ENCODE assay signal across 12 mouse cellular contexts in genomic region chr2:75706435-75706834, GRCm38 (mm10). TPM values are rescaled to one million over a fixed set of nuclear protein-coding genes. Genes with fewer than 3 reads are reported as not detected.
DNase-seq lines count a peak whose midpoint lies in the region; ATAC-seq and TF ChIP-seq lines count a peak whose summit lies in the region.
"Had no signal": no experiment of that assay in that cellular context is flagged by ENCODE, and none has a peak within 500 bp of the region (broad histone marks: within the 10 kb centered on the region; RNA-seq: fewer than 3 reads in every experiment).

No protein-coding gene starts in this region.

- in situ Hi-C loops in CH12.LX (cut with MboI; ENCODE audit: low pct_ligation_motif_present, low pct_unique_long_range_greater_than_20kb, low sequenced_read_pairs): loop anchor here (10.0 kb wide), 1 partner anchor 58 kb away; no protein-coding TSS in a partner anchor

- H3K79me2 ChIP-seq in CH12.LX (replicated peaks; ENCODE audit: control insufficient read depth, extremely low read depth, insufficient read depth, poor library complexity, severe bottlenecking): peaks cover 23% of the 10 kb centered on the region

- dilution Hi-C loops in CH12.LX (cut with MboI; ENCODE audit: extremely low pct_ligation_motif_present, extremely low pct_unique_long_range_greater_than_20kb, low sequenced_read_pairs): no loop called here

- TF ChIP-seq CTCF in CH12.LX (conservative IDR thresholded peaks at IDR 0.05 in 1 of 2, IDR thresholded peaks at IDR 0.05 in 1 of 2; ENCODE audit: low read depth in 2 of 2, low read length in 2 of 2): no peak

- TF ChIP-seq RAD21 in CH12.LX (IDR thresholded peaks at IDR 0.05; ENCODE audit: low read depth, low read length): no peak

- 55% methylated on average over 5 of the region's 5 CpGs for WGBS in forebrain, embryonic 12.5 days
- WGBS in forebrain, embryonic 15.5 days: 41% methylated on average over 5 of the region's 5 CpGs
- WGBS in kidney, embryonic 16.5 days: 63% methylated on average over 5 of the region's 5 CpGs
- 67% methylated on average over 5 of the region's 5 CpGs for WGBS in kidney, embryonic 14.5 days
- 52% methylated on average over 5 of the region's 5 CpGs for WGBS in liver, embryonic 15.5 days (ENCODE audit: insufficient replicate concordance)

- H3K9me3 ChIP-seq in forebrain, embryonic 12.5 days: no peaks in the 10 kb centered on the region
- no peaks in the 10 kb centered on the region for H3K9me3 ChIP-seq in forebrain, embryonic 15.5 days
- H3K9me3 ChIP-seq in kidney, embryonic 16.5 days (ENCODE audit: low read length): peaks cover 5% of the 10 kb centered on the region
- 0 out of 2 replicates have a peak, but pooled peaks cover 2% of the 10 kb centered on the region for H3K9me3 ChIP-seq in kidney, embryonic 14.5 days (ENCODE audit: control insufficient read depth, low read length)
- H3K9me3 ChIP-seq in CH12.LX (replicated peaks; ENCODE audit: low read length): peaks cover 8% of the 10 kb centered on the region
- no peaks in the 10 kb centered on the region for H3K9me3 ChIP-seq in liver, embryonic 15.5 days (replicated peaks)

- H3K4me3 ChIP-seq in forebrain, embryonic 12.5 days (replicated peaks): no peak overlapping the region
- no peak overlapping the region for H3K4me3 ChIP-seq in forebrain, embryonic 15.5 days
- no peak overlapping the region for H3K4me3 ChIP-seq in kidney, embryonic 16.5 days (ENCODE audit: low read length)
- H3K4me3 ChIP-seq in kidney, embryonic 14.5 days (ENCODE audit: low read length): no peak overlapping the region
- H3K4me3 ChIP-seq in CH12.LX (replicated peaks in 1 of 3; ENCODE audit: low read depth in 2 of 3, low read length in 2 of 3, poor library complexity in 1 of 3): peak overlapping the region in 1 of 3 experiments; percentile 33
- peak overlapping the region; percentile 32; the same call in 1 of the 2 replicates for H3K4me3 ChIP-seq in liver, embryonic 15.5 days (replicated peaks)
- H3K4me3 ChIP-seq: midbrain, embryonic 10.5 days had no signal

- no peak for DNase-seq in CH12.LX (ENCODE audit: extremely low read depth)
- DNase-seq in urinary bladder, postnatal 10 days (ENCODE audit: low spot score): no peak
- DNase-seq in testis, postnatal 10 days (ENCODE audit: low spot score): no peak
- DNase-seq: B cell, adult 2 months; cerebellum, postnatal 14 days; kidney, adult 9 months had no signal

- 0 out of 2 replicates have a peak, but pooled peaks have one; percentile 35 for TF ChIP-seq EP300 in CH12.LX (IDR thresholded peaks at IDR 0.05; ENCODE audit: low read length)

- no peaks in the 10 kb centered on the region for H3K27me3 ChIP-seq in forebrain, embryonic 12.5 days
- no peaks in the 10 kb centered on the region for H3K27me3 ChIP-seq in forebrain, embryonic 15.5 days
- no peaks in the 10 kb centered on the region for H3K27me3 ChIP-seq in kidney, embryonic 16.5 days (ENCODE audit: insufficient read depth, low read length)
- H3K27me3 ChIP-seq in kidney, embryonic 14.5 days (ENCODE audit: control insufficient read depth, insufficient read depth, low read length): no peaks in the 10 kb centered on the region
- H3K27me3 ChIP-seq in CH12.LX (replicated peaks): no peaks in the 10 kb centered on the region
- H3K27me3 ChIP-seq in liver, embryonic 15.5 days: no peaks in the 10 kb centered on the region

- 0 out of 2 replicates have a peak, but pooled peaks have one; percentile 32 for TF ChIP-seq POLR2A in CH12.LX (IDR thresholded peaks at IDR 0.05; ENCODE audit: low read depth, low read length)

- no peaks in the 10 kb centered on the region for H3K36me3 ChIP-seq in forebrain, embryonic 12.5 days (replicated peaks)
- H3K36me3 ChIP-seq in forebrain, embryonic 15.5 days: no peaks in the 10 kb centered on the region
- 0 out of 2 replicates have a peak, but pooled peaks cover 5% of the 10 kb centered on the region for H3K36me3 ChIP-seq in kidney, embryonic 16.5 days (ENCODE audit: insufficient read depth, low read length)
- no peaks in the 10 kb centered on the region for H3K36me3 ChIP-seq in kidney, embryonic 14.5 days (ENCODE audit: control insufficient read depth, insufficient read depth, low read length)
- H3K36me3 ChIP-seq in CH12.LX (replicated peaks in 1 of 2; ENCODE audit: control insufficient read depth in 1 of 2, insufficient read depth in 1 of 2, low read length in 1 of 2): peaks cover 0 to 11% of the 10 kb centered on the region in 2 experiments
- peaks cover 5% of the 10 kb centered on the region; the same call in 1 of the 2 replicates for H3K36me3 ChIP-seq in liver, embryonic 15.5 days (replicated peaks)
- H3K36me3 ChIP-seq: midbrain, embryonic 10.5 days had no signal

- H3K9ac ChIP-seq in forebrain, embryonic 12.5 days: no peak overlapping the region
- H3K9ac ChIP-seq in forebrain, embryonic 15.5 days (replicated peaks): no peak overlapping the region
- no peak overlapping the region for H3K9ac ChIP-seq in kidney, embryonic 16.5 days (replicated peaks; ENCODE audit: low read length)
- H3K9ac ChIP-seq in kidney, embryonic 14.5 days (ENCODE audit: low read depth, low read length): no peak overlapping the region
- peak overlapping the region; percentile 43; the same call in 1 of the 2 replicates for H3K9ac ChIP-seq in CH12.LX (ENCODE audit: insufficient read depth, low read depth)
- H3K9ac ChIP-seq in liver, embryonic 15.5 days: peak overlapping the region; percentile 39; the same call in 1 of the 2 replicates

- no peak for ATAC-seq in forebrain, embryonic 12.5 days (ENCODE audit: low FRiP score)
- ATAC-seq in forebrain, embryonic 15.5 days (replicated peaks): no peak
- ATAC-seq in kidney, embryonic 16.5 days (ENCODE audit: low FRiP score, low TSS enrichment): no peak
- no peak for ATAC-seq in kidney, embryonic 14.5 days (ENCODE audit: low FRiP score, low TSS enrichment)
- ATAC-seq in liver, embryonic 15.5 days (ENCODE audit: insufficient read depth): no peak

- peaks cover 30% of the 10 kb centered on the region for H3K4me1 ChIP-seq in forebrain, embryonic 12.5 days
- H3K4me1 ChIP-seq in forebrain, embryonic 15.5 days: peaks cover 33% of the 10 kb centered on the region
- H3K4me1 ChIP-seq in kidney, embryonic 16.5 days (ENCODE audit: insufficient read depth, low read length): peaks cover 38% of the 10 kb centered on the region
- H3K4me1 ChIP-seq in kidney, embryonic 14.5 days (ENCODE audit: control insufficient read depth, insufficient read depth, low read length): peaks cover 15% of the 10 kb centered on the region
- H3K4me1 ChIP-seq in CH12.LX (ENCODE audit: control insufficient read depth in 1 of 2, insufficient read depth in 2 of 2): peaks cover 0 to 32% of the 10 kb centered on the region in 2 experiments; a peak in 3 of 4 replicates
- peaks cover 47% of the 10 kb centered on the region for H3K4me1 ChIP-seq in liver, embryonic 15.5 days (replicated peaks)

- 0 out of 2 replicates have a peak overlapping the region, but pooled peaks have one; percentile 27 for H3K27ac ChIP-seq in forebrain, embryonic 12.5 days
- H3K27ac ChIP-seq in forebrain, embryonic 15.5 days (replicated peaks): no peak overlapping the region
- peak overlapping the region; percentile 38; the same call in 1 of the 2 replicates for H3K27ac ChIP-seq in kidney, embryonic 16.5 days (ENCODE audit: low read length)
- no peak overlapping the region for H3K27ac ChIP-seq in kidney, embryonic 14.5 days (ENCODE audit: low read depth, low read length)
- peak overlapping the region; percentile 33; the same call in 1 of the 2 replicates for H3K27ac ChIP-seq in CH12.LX (ENCODE audit: insufficient read depth, low read depth)
- peak overlapping the region; percentile 100 for H3K27ac ChIP-seq in liver, embryonic 15.5 days (replicated peaks)
- H3K27ac ChIP-seq: midbrain, embryonic 10.5 days had no signal

- no peak overlapping the region for H3K4me2 ChIP-seq in forebrain, embryonic 12.5 days
- H3K4me2 ChIP-seq in forebrain, embryonic 15.5 days (replicated peaks): no peak overlapping the region
- H3K4me2 ChIP-seq in kidney, embryonic 16.5 days (replicated peaks; ENCODE audit: low read depth, low read length): no peak overlapping the region
- no peak overlapping the region for H3K4me2 ChIP-seq in kidney, embryonic 14.5 days (replicated peaks; ENCODE audit: low read depth, low read length)
- H3K4me2 ChIP-seq in CH12.LX (ENCODE audit: insufficient read depth, low read depth, poor library complexity, severe bottlenecking): peak overlapping the region; percentile 86
- H3K4me2 ChIP-seq in liver, embryonic 15.5 days: peak overlapping the region; percentile 94

TF ChIP-seq in CH12.LX, 34 proteins besides CTCF, POLR2A, EP300 and RAD21 (continues in another document):
- TF ChIP-seq JUND (conservative IDR thresholded peaks at IDR 0.05; ENCODE audit: low read depth, low read length): no peak
- no peak for TF ChIP-seq GABPA (IDR thresholded peaks at IDR 0.05; ENCODE audit: insufficient replicate concordance, low read depth, low read length)
- TF ChIP-seq JUN (IDR thresholded peaks at IDR 0.05; ENCODE audit: insufficient read depth, low read depth, low read length): no peak
- no peak for TF ChIP-seq PAX5 (IDR thresholded peaks at IDR 0.05; ENCODE audit: low read length)
- no peak for TF ChIP-seq UBTF (IDR thresholded peaks at IDR 0.05; ENCODE audit: low read depth, low read length)
- no peak for TF ChIP-seq CHD2 (IDR thresholded peaks at IDR 0.05; ENCODE audit: low read length)
- no peak for TF ChIP-seq SIN3A (IDR thresholded peaks at IDR 0.05; ENCODE audit: low read length)

RNA-seq across cellular contexts. Expression of gene Nfe2l2, which starts 2.0 kb away (rescaled TPM):
- polyA plus RNA-seq in forebrain, embryonic 12.5 days (2016; fragmentation: Nextera tagmentation; extraction: Ambion mirVana): 18.6 and 20.4 TPM in 2 replicates
- 13.3 and 14.3 TPM in 2 replicates for polyA plus RNA-seq in forebrain, embryonic 15.5 days (2015; fragmentation: Nextera tagmentation; extraction: Ambion mirVana)
- 87.7 and 90.7 TPM in 2 replicates for polyA plus RNA-seq in kidney, embryonic 16.5 days (2015; fragmentation: Nextera tagmentation; extraction: Ambion mirVana)
- polyA plus RNA-seq in kidney, embryonic 14.5 days (2014; fragmentation: Nextera tagmentation; extraction: Ambion mirVana): 57.1 and 67.6 TPM in 2 replicates
- total RNA-seq in CH12.LX (2012; rRNA removed): 11.6 and 13.9 TPM in 2 replicates
- total RNA-seq in CH12.LX (2014; rRNA removed): 21.7 and 23.3 TPM in 2 replicates
- 32.6 and 35.5 TPM in 2 replicates for polyA plus RNA-seq in CH12.LX (2012; ENCODE audit: insufficient read length, low read depth)
- 37.1 and 40.7 TPM in 2 replicates for polyA plus RNA-seq in liver, embryonic 15.5 days (2015; fragmentation: Nextera tagmentation; extraction: Ambion mirVana)

RNA-seq across cellular contexts. Expression of gene Hnrnpa3, which starts 47.4 kb away (rescaled TPM):
- 448 and 488 TPM in 2 replicates for polyA plus RNA-seq in forebrain, embryonic 12.5 days (2016; fragmentation: Nextera tagmentation; extraction: Ambion mirVana)
- 256 and 258 TPM in 2 replicates for polyA plus RNA-seq in forebrain, embryonic 15.5 days (2015; fragmentation: Nextera tagmentation; extraction: Ambion mirVana)
- polyA plus RNA-seq in kidney, embryonic 16.5 days (2015; fragmentation: Nextera tagmentation; extraction: Ambion mirVana): 281 and 293 TPM in 2 replicates
- polyA plus RNA-seq in kidney, embryonic 14.5 days (2014; fragmentation: Nextera tagmentation; extraction: Ambion mirVana): 300 and 331 TPM in 2 replicates
- total RNA-seq in CH12.LX (2012; rRNA removed) (83.1 and 105 TPM in 2 replicates), CH12.LX (2014; rRNA removed) (229 and 278 TPM in 2 replicates)
- 373 and 540 TPM in 2 replicates for polyA plus RNA-seq in CH12.LX (2012; ENCODE audit: insufficient read length, low read depth)
- polyA plus RNA-seq in liver, embryonic 15.5 days (2015; fragmentation: Nextera tagmentation; extraction: Ambion mirVana): 96.7 and 101 TPM in 2 replicates

Comparison
In these comparisons a context has a peak if more than half of its experiments do, and no peak if none do; other contexts are left out.
1. H3K27ac ChIP-seq: peak in forebrain, embryonic 12.5 days (single experiment), kidney, embryonic 16.5 days (single experiment), CH12.LX (single experiment) and liver, embryonic 15.5 days (single experiment); none in forebrain, embryonic 15.5 days (single experiment) and kidney, embryonic 14.5 days (single experiment).
2. H3K4me2 ChIP-seq: peak in CH12.LX (single experiment) and liver, embryonic 15.5 days (single experiment); none in forebrain, embryonic 12.5 days (single experiment), forebrain, embryonic 15.5 days (single experiment), kidney, embryonic 16.5 days (single experiment) and kidney, embryonic 14.5 days (single experiment).
3. H3K9ac ChIP-seq: peak in CH12.LX (single experiment) and liver, embryonic 15.5 days (single experiment); none in forebrain, embryonic 12.5 days (single experiment), forebrain, embryonic 15.5 days (single experiment), kidney, embryonic 16.5 days (single experiment) and kidney, embryonic 14.5 days (single experiment).